ENCODE assay signal across 8 mouse cellular contexts in the genomic region with DNA sequence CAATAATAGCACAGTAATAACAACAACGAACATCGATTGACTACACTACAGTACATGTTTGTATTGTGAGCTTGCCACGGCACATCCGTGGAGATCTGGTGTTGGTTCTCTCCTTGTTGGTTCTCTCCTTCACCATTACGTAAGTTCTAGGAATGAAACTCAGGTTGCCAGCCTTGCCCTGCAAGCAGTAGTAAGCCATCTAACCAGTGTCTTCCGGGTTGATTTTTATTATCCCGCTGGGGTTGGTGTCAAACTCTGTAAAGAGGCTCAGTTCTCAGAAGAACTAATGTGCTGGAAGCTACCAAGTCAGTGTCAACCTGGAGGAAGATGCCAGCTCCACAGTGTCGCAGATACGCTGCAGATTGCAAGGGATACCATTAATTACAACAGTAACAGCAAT. TPM values are rescaled to one million over a fixed set of nuclear protein-coding genes. Genes with fewer than 3 reads are reported as not detected.
A peak's percentile ranks its signal among the peaks of the same experiment; 100 is the strongest.
DNase-seq lines count a peak whose midpoint lies in the region; ATAC-seq and TF ChIP-seq lines count a peak whose summit lies in the region.

No protein-coding gene starts in this region.

- TF ChIP-seq RAD21 in CH12.LX (IDR thresholded peaks at IDR 0.05; ENCODE audit: low read depth, low read length): no peak

- no peak for ATAC-seq in heart, embryonic 11.5 days (replicated peaks; ENCODE audit: insufficient number of reproducible peaks, low FRiP score, low TSS enrichment)
- ATAC-seq in forebrain, embryonic 12.5 days (ENCODE audit: low FRiP score): 0 out of 2 replicates have a peak, but pooled peaks have one; percentile 2
- ATAC-seq in liver, embryonic 13.5 days (ENCODE audit: low read depth): no peak
- ATAC-seq in activated CD4-positive, CD25-positive, alpha-beta regulatory T cell, adult 4 months: no peak

- H3K4me3 ChIP-seq in heart, embryonic 11.5 days (ENCODE audit: low read depth, low read length): peak overlapping the region; percentile 55
- no peak overlapping the region for H3K4me3 ChIP-seq in CH12.LX (replicated peaks in 1 of 3; ENCODE audit: low read depth in 2 of 3, low read length in 2 of 3, poor library complexity in 1 of 3)
- H3K4me3 ChIP-seq in forebrain, embryonic 12.5 days (replicated peaks): peak overlapping the region; percentile 67
- peak overlapping the region; percentile 42 for H3K4me3 ChIP-seq in liver, embryonic 13.5 days (replicated peaks)

- peak overlapping the region; percentile 90 for H3K4me2 ChIP-seq in heart, embryonic 11.5 days
- H3K4me2 ChIP-seq in CH12.LX (ENCODE audit: insufficient read depth, low read depth, poor library complexity, severe bottlenecking): peak overlapping the region; percentile 1; the same call in 1 of the 2 replicates
- peak overlapping the region; percentile 98 for H3K4me2 ChIP-seq in forebrain, embryonic 12.5 days
- peak overlapping the region; percentile 60 for H3K4me2 ChIP-seq in liver, embryonic 13.5 days

- in situ Hi-C loops in CH12.LX (cut with MboI; ENCODE audit: low pct_ligation_motif_present, low pct_unique_long_range_greater_than_20kb, low sequenced_read_pairs): no loop called here

- no peaks in the 10 kb centered on the region for H3K9me3 ChIP-seq in heart, embryonic 11.5 days (replicated peaks; ENCODE audit: control insufficient read depth, low read length)
- H3K9me3 ChIP-seq in CH12.LX (replicated peaks; ENCODE audit: low read length): no peaks in the 10 kb centered on the region
- no peaks in the 10 kb centered on the region for H3K9me3 ChIP-seq in forebrain, embryonic 12.5 days
- no peaks in the 10 kb centered on the region for H3K9me3 ChIP-seq in liver, embryonic 13.5 days (replicated peaks)

- peak overlapping the region; percentile 56; the same call in 1 of the 2 replicates for H3K9ac ChIP-seq in heart, embryonic 11.5 days (ENCODE audit: low read depth, low read length)
- no peak overlapping the region for H3K9ac ChIP-seq in CH12.LX (ENCODE audit: insufficient read depth, low read depth)
- peak overlapping the region; percentile 78; the same call in 1 of the 2 replicates for H3K9ac ChIP-seq in forebrain, embryonic 12.5 days
- H3K9ac ChIP-seq in liver, embryonic 13.5 days: no peak overlapping the region

- TF ChIP-seq POLR2A in CH12.LX (IDR thresholded peaks at IDR 0.05; ENCODE audit: low read depth, low read length): no peak

- H3K27ac ChIP-seq in heart, embryonic 11.5 days (ENCODE audit: low read depth, low read length): no peak overlapping the region
- H3K27ac ChIP-seq in CH12.LX (ENCODE audit: insufficient read depth, low read depth): no peak overlapping the region
- no peak overlapping the region for H3K27ac ChIP-seq in forebrain, embryonic 12.5 days
- H3K27ac ChIP-seq in liver, embryonic 13.5 days: no peak overlapping the region

- TF ChIP-seq EP300 in CH12.LX (IDR thresholded peaks at IDR 0.05; ENCODE audit: low read length): no peak

- dilution Hi-C loops in CH12.LX (cut with MboI; ENCODE audit: extremely low pct_ligation_motif_present, extremely low pct_unique_long_range_greater_than_20kb, low sequenced_read_pairs): no loop called here

- peaks cover 2% of the 10 kb centered on the region; the same call in 1 of the 2 replicates for H3K27me3 ChIP-seq in heart, embryonic 11.5 days (ENCODE audit: control insufficient read depth, insufficient read depth, low read length)
- H3K27me3 ChIP-seq in CH12.LX (replicated peaks): peaks cover 3% of the 10 kb centered on the region
- H3K27me3 ChIP-seq in forebrain, embryonic 12.5 days: no peaks in the 10 kb centered on the region
- H3K27me3 ChIP-seq in liver, embryonic 13.5 days: peaks cover 24% of the 10 kb centered on the region

- WGBS in heart, embryonic 11.5 days (ENCODE audit: insufficient replicate concordance): 63% methylated on average over 9 of the region's 9 CpGs
- 64% methylated on average over 9 of the region's 9 CpGs for WGBS in forebrain, embryonic 12.5 days
- WGBS in liver, embryonic 13.5 days (ENCODE audit: insufficient replicate concordance): 50% methylated on average over 9 of the region's 9 CpGs

- DNase-seq in heart, postnatal 4 days: no peak
- DNase-seq in CH12.LX (ENCODE audit: extremely low read depth): no peak
- DNase-seq in liver, embryonic 13.5 days: no peak
- DNase-seq in ovary, postnatal 36 days (ENCODE audit: low spot score): no peak
- no peak for DNase-seq in urinary bladder, postnatal 36 days (ENCODE audit: low spot score in 2 of 2)

- H3K36me3 ChIP-seq in heart, embryonic 11.5 days (ENCODE audit: control insufficient read depth, insufficient read depth, low read length): no peaks in the 10 kb centered on the region
- H3K36me3 ChIP-seq in CH12.LX (replicated peaks in 1 of 2; ENCODE audit: control insufficient read depth in 1 of 2, insufficient read depth in 1 of 2, low read length in 1 of 2): no peaks in the 10 kb centered on the region
- H3K36me3 ChIP-seq in forebrain, embryonic 12.5 days (replicated peaks): no peaks in the 10 kb centered on the region
- no peaks in the 10 kb centered on the region for H3K36me3 ChIP-seq in liver, embryonic 13.5 days

- no peak for TF ChIP-seq CTCF in CH12.LX (conservative IDR thresholded peaks at IDR 0.05 in 1 of 2, IDR thresholded peaks at IDR 0.05 in 1 of 2; ENCODE audit: low read depth in 2 of 2, low read length in 2 of 2)

- H3K4me1 ChIP-seq in heart, embryonic 11.5 days (ENCODE audit: control insufficient read depth, insufficient read depth, low read length): no peaks in the 10 kb centered on the region
- H3K4me1 ChIP-seq in CH12.LX (ENCODE audit: control insufficient read depth in 1 of 2, insufficient read depth in 2 of 2): no peaks in the 10 kb centered on the region
- H3K4me1 ChIP-seq in forebrain, embryonic 12.5 days: peaks cover 13% of the 10 kb centered on the region
- 0 out of 2 replicates have a peak, but pooled peaks cover 3% of the 10 kb centered on the region for H3K4me1 ChIP-seq in liver, embryonic 13.5 days (replicated peaks)

- no peaks in the 10 kb centered on the region for H3K79me2 ChIP-seq in CH12.LX (replicated peaks; ENCODE audit: control insufficient read depth, extremely low read depth, insufficient read depth, poor library complexity, severe bottlenecking)

TF ChIP-seq in CH12.LX, 34 proteins besides CTCF, POLR2A, EP300 and RAD21:
- TF ChIP-seq JUND (conservative IDR thresholded peaks at IDR 0.05; ENCODE audit: low read depth, low read length): no peak
- no peak for TF ChIP-seq MEF2A (IDR thresholded peaks at IDR 0.05; ENCODE audit: borderline replicate concordance, low read depth, low read length)
- TF ChIP-seq BHLHE40 (IDR thresholded peaks at IDR 0.05; ENCODE audit: low read depth, low read length): no peak
- no peak for TF ChIP-seq E2F4 (IDR thresholded peaks at IDR 0.05; ENCODE audit: insufficient replicate concordance, low read depth, low read length)
- no peak for TF ChIP-seq SMC3 (IDR thresholded peaks at IDR 0.05; ENCODE audit: low read depth, low read length)
- TF ChIP-seq SIN3A (IDR thresholded peaks at IDR 0.05; ENCODE audit: low read length): no peak
- no peak for TF ChIP-seq ELF1 (IDR thresholded peaks at IDR 0.05; ENCODE audit: low read depth, low read length)
- no peak for TF ChIP-seq ZKSCAN1 (IDR thresholded peaks at IDR 0.05; ENCODE audit: borderline replicate concordance, low read depth, low read length)

RNA-seq across cellular contexts. Expression of a gene that starts 0.8 kb away (rescaled TPM):
- polyA plus RNA-seq in heart, embryonic 11.5 days (2014; fragmentation: Nextera tagmentation; extraction: Ambion mirVana): 0.35 and 0.43 TPM in 2 replicates
- under 1 TPM; 0.43 to 0.63 TPM for total RNA-seq in heart, postnatal 4 days (2021)
- total RNA-seq in CH12.LX (2012; rRNA removed) (0.04 TPM in 1 of 2 replicates, not detected in the other), CH12.LX (2014; rRNA removed) (not detected in 2 replicates)
- not detected in 2 replicates for polyA plus RNA-seq in CH12.LX (2012; ENCODE audit: insufficient read length, low read depth)
- 1.7 and 1.8 TPM in 2 replicates for polyA plus RNA-seq in forebrain, embryonic 12.5 days (2016; fragmentation: Nextera tagmentation; extraction: Ambion mirVana)
- polyA plus RNA-seq in liver, embryonic 13.5 days (2015; fragmentation: Nextera tagmentation; extraction: Ambion mirVana): 0.28 and 0.38 TPM in 2 replicates
- not detected for polyA plus RNA-seq in activated CD4-positive, CD25-positive, alpha-beta regulatory T cell, adult 4 months (2017; shearing (Covaris generic))

RNA-seq across cellular contexts. Expression of a gene that starts 26.7 kb away (rescaled TPM):
- 0.11 TPM in 1 of 2 replicates, not detected in the other for polyA plus RNA-seq in heart, embryonic 11.5 days (2014; fragmentation: Nextera tagmentation; extraction: Ambion mirVana)
- not detected for total RNA-seq in heart, postnatal 4 days (2021)
- total RNA-seq in CH12.LX (2012; rRNA removed) (not detected in 2 replicates), CH12.LX (2014; rRNA removed) (not detected in 2 replicates)
- polyA plus RNA-seq in CH12.LX (2012; ENCODE audit: insufficient read length, low read depth): not detected in 2 replicates
- polyA plus RNA-seq in forebrain, embryonic 12.5 days (2016; fragmentation: Nextera tagmentation; extraction: Ambion mirVana): 0.13 and 0.44 TPM in 2 replicates
- not detected in 2 replicates for polyA plus RNA-seq in liver, embryonic 13.5 days (2015; fragmentation: Nextera tagmentation; extraction: Ambion mirVana)
- not detected for polyA plus RNA-seq in activated CD4-positive, CD25-positive, alpha-beta regulatory T cell, adult 4 months (2017; shearing (Covaris generic))

Comparison
In these comparisons a context has a peak if more than half of its experiments do, and no peak if none do; other contexts are left out.
1. H3K4me2 ChIP-seq: peak in every context shown above with its lines; median percentile 98 in forebrain, embryonic 12.5 days; 90 in heart, embryonic 11.5 days; 60 in liver, embryonic 13.5 days; 1 in CH12.LX.
2. H3K4me3 ChIP-seq: peak in heart, embryonic 11.5 days (single experiment), forebrain, embryonic 12.5 days (single experiment) and liver, embryonic 13.5 days (single experiment); none in CH12.LX (0 of 3).
3. H3K9ac ChIP-seq: peak in heart, embryonic 11.5 days (single experiment) and forebrain, embryonic 12.5 days (single experiment); none in CH12.LX (single experiment) and liver, embryonic 13.5 days (single experiment).